Mouse (Mus musculus) brain, adult 2 months (tissue): ENCODE measurements at regions not wholly inside any gene's neighbourhood (a gene's known extent, or its start where the extent isn't known, plus 50 kb on each side); places are given as distances from the start of the nearest gene placed in this dataset.

Experiments used
- DNase-seq: peaks from one replicate; pipeline ENCODE4 v3.0.0; 2011; ENCODE audit warnings: low read depth, low spot score

GRCm38 (mm10) chr12:105092730-105093440 is 52.9 kb upstream of the Tcl1b2 start:
- DNase-seq = peak; percentile 82

- DNase-seq = peak; percentile 60
These were observed 52.3 kb upstream of the Tcl1b2 start for GRCm38 (mm10) chr12:105093509-105093908.
